Mouse (Mus musculus) MEL-GATA-1-ER (cell line): ENCODE data around the gene Pik3cd.

Experiments used
- DNase-seq: peaks from one replicate; pipeline ENCODE4 v3.0.0-alpha.2; 2012; ENCODE audit warnings: low read depth; ENCODE audit errors: extremely low read depth

Gene Pik3cd

DNA sequence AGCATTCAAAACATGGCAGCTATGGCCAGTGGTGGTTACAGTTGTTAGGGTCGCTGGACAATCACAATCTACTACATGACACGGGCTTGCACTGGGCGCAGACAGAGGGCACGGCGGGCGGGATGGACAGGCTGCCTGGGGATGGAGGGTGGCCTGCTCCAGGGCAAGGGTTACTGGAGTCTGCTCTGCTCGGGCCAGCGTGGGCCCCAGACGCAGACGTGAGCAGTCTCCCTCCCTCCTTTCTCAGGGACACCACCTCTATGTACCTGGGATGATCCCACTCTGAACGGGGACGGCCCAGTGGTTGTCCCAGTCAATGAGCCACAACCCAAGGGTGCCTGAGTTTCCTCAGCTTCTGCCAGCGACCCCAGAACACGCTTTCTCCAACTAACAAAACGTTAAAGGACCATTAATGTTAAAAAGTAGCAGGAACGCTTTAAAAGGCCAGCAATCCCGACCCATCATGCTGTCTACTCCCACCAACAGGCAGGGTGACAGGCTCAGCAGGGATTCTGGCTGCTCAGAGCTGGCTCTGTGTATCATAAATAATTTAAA lies 22.6 kb upstream of the Pik3cd start:
- DNase-seq = no peak

DNA sequence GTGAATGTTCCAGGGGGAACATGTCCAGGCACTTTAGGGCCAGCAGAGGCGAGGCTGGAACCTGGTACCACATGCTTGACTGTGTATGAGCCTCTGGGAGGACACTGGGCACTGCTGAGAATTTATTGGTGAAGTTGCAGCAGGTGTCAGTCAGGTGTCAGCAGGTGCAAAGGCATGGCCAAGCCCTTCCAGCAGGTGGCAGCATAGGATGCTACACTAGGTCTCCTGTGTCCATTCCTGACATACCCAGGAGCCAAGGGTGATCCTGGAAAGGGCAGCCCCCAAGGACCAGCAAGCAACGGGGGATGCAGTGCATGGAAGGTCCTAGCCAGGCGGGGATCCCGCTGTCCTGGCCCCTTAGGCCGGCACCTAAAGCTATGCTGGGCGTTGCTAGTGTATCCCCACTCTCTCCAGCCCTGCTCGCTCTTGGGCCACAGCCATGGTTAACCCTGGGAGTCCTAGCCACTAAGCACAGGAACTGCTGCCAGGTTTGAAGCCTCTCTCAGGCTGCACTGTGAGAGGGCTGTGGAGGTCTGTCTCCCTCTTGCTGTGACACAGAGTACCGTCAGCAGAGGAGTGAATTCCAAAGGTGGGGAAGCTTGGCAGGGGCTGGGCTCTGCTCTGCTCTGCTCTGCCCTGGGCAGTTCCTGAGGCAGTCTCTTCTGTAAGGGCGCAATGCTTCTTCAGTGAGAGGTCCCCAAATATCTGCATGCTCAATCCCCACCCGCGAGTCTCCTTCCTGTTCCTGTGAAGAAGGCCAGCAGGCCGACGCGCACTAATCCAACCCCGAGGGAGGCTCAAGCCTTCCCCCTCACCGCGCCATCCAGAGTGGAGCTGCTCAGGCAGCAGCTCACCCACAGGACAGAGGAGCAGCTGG lies 21.7 kb upstream of the Pik3cd start:
- DNase-seq = no peak

DNA sequence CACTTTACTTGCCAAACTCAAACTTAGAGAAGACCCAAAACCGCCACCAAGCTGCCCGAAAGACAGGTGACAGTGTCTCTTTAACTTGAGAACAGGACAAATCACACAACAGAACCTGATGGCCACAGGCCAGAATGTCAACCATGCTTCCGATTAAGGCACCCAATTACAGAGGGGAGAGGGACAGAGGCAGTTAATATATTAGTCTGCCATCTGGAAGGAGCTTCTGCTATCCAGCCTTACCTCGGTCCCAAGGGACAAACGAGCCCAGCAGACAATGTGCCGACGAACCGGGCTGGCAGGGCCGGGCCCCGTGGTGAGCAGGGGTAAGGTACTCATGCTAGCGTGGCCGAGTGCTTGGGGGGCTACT lies 20.6 kb upstream of the Pik3cd start:
- no peak for DNase-seq

DNA sequence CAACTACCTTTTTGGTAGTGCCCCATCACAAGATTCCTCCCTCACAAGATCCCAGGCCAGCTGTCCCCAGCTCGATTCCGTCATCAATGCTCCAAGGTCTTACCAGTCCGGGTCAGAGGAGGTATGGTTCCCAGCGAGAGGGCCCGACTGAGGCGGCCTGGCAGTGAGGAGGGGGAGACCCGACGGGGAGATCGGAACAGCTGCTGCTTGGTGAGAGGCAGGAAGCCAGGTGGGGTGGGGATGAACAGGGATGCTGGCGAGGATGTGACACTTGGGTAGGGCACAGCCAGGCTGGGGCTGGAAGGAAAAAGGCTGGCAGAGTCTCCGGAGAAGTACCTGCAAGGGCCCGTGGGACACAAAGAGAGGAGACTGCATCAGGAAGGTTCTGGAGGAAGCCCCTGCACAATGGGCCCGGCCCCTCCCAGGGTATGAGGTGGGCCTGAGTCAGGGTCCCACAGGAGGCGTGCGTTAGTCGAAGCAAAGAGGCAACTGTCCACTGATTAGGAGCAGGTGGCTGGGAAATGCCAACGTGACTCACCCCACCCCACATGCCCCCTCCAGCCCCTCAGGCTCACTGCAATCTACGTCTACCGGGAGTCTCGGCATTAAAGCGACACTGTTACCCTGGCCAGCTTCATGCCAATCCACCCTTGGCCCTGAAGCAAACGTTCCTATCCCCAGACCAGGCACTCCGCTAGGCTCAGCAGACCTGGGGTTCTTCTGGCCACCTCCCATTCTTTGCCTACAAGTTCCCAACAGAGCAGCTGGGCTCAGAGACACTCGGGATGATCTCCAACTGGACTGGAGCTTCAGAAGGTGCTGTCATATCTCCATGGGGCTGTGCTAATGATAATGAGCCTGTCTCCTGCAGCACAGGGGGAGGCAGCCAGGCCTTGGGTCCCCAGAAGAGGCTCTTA lies 20.0 kb upstream of the Pik3cd start:
- DNase-seq = no peak

DNA sequence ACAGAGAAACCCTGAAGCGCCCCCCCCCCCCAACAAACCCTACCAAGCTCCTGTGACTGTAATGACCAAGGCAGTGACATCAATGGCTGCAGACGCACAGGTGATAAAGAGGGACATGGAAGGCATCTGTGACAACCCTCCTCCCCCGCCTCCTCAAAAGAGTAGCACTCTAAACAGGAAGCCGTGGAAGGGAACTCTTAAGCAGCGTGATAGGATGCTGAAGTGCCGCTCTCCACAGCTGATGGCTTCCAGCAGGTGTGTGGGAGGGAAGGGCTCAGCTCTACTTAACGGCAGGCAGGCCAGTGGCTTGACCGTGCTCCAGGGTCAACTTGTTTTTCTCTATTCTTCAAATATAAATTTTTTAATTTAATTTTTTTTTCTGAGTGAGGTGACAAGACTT lies 18.8 kb upstream of the Pik3cd start:
- no peak for DNase-seq

DNA sequence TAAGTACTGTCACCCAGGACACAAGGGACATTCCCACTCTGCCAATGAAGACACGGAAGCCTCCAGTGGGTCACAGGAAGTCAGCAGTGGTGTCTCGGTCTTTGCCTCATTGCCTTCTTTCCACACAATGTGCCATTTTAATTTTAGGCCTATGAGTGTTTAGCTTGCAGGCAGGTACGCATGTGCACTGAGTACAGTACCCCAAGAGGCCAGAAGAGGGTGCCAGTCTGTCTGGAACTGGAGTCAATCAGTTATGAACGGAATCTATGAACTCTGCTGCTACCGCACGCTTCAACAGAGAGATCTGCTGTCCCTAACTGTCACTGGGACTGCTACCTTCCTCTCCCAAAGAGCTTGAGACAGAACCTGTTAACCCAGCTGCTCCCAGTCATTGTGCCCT lies 17.3 kb upstream of the Pik3cd start:
- DNase-seq = no peak

DNA sequence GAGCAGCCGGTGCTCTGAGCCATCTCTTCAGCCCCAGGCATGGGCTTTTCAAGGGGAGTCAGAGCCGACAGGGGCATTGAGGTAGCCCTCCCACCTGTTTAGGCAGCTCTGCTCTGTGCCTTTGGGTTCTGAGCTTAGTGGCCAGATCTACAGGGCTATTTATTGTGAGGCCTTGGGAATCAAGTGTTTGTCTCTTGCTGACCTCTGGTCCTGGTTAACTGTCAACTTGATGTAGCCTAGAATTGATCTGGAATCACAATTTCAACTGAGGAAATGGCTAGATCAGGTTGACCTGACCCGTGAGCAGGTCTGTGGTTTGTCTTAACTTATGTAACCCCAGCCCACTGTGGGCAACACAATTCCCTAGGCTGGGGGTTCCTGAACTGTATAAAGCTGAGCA lies 12.2 kb upstream of the Pik3cd start:
- DNase-seq = no peak

DNA sequence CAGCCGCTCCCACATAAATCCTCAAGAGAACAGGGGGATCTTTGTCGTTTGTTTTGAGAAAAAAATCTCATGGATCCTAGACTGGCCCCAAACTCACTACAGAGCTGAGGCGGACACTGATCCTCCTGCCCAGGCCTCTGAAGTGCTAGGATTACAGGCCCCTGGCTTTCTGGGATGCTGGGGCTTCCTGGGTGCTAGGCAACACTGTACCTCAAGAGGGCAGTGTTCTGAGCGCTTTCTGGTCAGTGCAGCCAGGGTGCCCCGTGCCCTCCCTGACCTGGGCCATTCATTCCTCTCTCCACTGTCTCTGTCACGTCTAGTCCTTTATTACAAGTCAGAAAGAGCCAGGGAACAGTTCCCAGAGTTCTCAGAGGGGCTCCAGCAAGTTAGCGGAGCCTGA lies 9.6 kb upstream of the Pik3cd start:
- no peak for DNase-seq

DNA sequence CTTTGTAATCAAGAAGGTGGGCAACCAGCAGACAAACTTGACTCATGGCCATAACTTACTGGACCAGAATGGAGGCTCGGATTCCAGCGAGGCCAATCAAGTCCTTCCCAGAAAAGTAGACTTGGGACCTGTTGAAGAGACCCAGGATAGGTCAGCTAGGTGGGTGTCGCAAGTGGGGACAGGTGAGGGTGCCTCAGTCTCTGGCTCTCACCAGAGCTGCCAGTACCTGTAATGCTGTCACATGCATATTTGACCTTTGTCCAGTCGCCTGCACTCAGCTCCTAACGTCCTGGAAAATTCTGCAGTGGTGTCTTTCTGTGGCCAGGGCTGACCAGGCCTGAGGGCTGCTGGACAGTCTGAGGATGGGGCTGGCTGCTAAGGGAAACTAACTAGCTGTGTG lies 9.1 kb upstream of the Pik3cd start:
- no peak for DNase-seq

DNA sequence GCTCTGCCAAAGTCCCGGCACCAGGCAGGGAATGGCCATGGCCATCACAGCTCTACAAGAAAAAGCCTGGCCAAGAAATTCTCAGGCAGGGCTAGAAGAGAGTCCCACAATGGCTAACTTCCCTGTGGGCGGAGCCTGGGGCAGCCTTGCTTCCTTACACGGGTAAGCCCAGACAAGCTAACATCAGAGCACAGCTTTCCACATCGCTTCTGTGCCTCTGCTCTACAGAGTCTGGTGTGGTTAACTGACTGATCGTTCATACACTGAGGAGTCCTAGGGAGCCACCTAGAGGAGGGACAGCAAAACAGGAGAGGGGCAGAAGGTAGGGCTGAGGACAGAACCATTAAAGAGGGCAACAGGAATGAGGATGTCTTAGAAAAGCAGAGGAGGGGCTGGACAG lies 8.1 kb upstream of the Pik3cd start:
- peak; percentile 93 for DNase-seq

DNA sequence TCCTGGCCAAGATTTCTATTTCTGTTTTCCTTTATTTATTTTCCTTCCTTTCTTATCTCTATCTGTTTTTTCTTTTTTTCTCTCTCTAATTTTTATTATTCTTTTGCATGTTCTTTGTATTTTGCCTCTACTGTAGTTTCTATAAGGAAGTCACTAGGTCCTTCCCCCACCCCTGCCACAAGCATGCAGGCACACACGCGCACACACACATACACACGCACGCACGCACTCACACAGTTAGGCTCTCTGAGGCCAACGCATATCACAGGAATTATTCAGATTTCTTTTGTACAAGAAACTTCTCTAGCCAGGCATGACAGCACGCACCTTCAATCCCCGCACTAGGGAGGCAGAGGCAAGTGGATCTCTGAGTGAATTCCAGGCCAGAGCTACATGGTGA lies 3.6 kb upstream of the Pik3cd start:
- no peak for DNase-seq

DNA sequence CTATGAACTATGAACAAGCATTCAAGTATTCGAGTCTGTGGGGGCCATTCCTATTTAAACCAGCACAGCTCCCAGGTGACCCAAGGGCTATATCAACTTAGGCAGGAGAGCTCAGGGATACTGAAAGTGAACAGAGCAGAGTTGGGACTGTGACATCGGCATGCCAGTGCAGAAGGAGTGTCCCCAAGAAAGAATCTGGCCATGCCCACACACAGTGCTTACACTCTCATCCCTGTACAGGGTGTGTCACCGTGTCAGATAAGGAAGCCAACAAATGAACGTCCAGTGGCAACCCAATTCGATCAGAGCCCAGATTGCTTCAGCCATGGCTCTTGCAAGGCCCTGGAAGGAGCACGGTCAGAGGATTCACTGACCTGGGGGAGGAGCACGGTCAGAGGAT lies 2.9 kb upstream of the Pik3cd start:
- DNase-seq = no peak

DNA sequence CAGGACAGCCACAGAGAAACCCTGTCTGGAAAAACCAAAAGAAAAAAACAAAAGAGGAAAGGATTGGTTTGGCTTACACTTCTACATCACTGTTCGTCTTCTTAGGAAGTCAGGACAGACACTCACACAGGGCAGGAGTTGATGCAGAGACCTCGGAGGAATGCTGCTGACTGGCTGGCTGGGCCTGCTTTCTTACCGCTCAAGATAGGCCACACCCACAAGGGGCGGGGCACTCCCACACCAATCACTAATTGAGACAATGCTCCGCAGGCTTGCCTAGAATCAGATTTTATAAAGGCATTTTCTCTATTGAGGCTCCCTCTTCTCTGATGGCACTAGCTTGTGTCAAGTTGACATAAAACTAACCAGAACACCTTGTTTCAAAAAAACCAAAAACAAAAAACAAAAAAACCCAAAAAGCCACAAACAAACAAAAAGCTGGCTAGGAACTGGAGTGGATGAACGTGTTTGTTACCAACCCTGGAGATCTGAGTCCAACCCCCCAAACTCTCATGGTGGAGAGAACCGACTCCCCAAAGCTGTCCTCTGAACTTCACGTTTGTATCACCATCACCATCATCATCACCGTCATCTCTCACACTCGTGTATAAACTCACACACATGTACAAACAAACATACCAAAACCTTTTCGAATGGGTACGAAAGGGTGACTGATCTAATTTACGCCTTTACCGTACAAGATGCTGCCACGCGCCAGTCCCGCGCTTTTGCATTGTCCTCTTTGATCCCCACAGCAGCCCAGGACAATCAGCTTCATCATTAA lies 753 bp downstream of the Pik3cd start:
- DNase-seq = peak; percentile 60

DNA sequence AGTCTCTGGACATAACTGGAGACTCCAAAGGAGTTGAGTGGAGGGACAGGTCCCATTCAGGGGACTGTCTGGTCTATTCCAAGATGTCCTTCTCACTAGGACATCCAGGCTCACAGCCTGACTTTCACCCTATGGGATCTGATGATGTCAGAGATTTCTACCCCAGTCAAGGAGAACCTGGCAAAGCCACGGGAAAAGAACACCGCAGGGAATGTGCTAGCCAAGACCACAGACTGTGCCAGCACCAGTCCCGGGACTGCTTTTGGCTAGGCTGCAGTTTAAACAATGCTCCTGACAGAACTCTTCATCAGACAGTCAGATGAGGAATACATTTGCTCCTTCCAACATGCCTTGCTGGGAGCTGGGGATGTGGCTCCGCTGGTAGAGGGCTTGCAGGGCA lies 2.4 kb downstream of the Pik3cd start:
- no peak for DNase-seq

DNA sequence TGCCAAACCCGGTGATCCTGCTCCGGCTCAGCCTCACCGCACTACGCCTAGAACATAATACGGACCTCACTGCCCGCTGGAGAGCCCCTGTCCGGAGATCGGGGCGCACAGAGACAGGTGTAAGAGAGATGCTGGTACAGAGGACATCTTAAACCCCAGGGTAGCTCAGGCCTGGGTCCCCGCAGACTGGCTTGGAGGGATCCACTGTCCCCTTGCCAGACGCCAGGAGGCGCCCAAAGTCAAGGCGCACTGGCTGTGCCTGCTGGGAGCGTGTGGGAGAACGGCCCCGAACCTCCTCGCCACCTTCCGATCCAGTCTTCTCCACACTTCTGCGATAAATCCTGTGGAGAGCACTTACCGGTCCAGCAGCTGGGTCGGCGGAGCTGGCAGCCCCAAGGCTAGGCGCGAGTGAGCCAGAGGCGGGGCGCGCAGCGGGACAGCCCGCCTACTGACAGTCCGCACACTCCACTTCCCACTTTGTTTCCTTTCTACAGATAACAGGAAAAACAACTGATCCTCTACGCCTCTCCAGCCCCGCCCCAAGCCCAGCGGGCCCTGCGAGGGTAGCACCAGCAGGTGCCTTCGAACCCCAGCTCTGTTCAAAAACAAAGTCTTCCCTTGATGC lies 4.1 kb downstream of the Pik3cd start:
- peak; percentile 64 for DNase-seq

DNA sequence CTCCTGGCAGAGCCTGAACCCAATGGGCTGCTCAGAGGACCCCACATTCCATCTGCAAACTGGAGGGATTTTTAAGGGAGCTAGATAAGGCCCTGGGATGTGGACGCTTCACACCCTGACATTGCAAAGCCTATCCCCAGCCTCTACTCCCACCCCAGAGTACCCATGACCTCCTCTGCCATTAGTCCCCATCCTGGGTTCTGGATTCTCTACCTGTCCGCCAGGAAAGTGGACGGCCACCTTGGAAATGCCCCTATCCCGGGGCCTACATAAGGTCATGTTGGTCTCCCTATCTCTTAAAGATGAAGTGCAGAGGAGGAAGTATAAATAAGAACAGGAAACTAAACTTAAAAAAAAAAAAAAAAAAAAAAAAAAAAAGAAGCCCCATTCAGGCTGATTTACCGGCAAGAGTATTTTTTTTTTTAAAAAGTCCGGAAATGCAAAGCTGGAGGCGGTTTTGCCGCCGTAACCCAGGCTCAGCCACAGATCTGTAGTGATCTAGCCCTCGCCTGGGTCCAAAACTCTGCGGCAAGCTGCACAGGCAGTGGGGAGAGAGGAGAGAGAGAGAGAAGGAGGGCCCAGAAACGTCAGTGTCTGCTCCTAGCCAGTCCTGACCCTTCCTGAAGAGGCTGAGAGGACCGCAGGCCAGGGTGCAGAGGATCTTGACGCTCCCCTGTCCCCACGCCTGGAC lies 4.7 kb downstream of the Pik3cd start:
- peak; percentile 66 for DNase-seq

DNA sequence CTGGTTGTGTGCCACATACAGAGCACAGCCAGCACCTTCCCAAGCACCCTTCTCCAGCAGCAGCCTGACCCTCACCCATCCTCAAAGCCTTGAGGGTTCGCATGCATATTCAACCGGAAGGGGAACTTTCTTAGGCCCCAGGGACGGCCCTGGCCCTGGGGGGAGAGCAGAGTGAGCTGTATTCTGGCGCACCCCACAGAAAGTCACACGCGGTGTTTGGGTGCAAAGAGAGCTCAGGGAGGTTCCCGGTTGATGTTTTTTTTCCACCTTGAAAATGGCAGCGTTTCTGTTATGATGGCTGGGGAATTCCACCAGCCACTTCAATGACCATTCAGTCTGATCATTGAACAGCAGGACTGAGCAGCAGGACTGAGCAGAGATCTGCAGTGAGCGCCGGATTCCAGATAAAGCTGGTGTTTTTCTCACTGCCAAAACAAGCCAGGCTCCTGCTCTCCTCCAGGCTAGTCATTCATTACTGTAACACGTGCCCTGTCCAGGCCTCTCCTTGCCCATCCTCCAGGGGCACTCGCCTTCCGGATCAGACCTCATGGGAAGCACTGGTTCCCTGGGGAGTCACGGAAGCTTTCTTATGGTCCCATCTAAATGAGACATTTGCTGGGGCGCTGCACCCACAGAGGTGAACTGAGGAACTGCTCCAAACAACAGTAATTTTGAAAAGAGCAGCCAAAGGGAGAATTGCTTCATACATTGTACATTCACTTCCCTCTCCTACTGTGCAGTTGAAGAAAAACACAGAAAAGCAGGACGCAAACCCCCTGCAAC lies 6.0 kb downstream of the Pik3cd start:
- no peak for DNase-seq

DNA sequence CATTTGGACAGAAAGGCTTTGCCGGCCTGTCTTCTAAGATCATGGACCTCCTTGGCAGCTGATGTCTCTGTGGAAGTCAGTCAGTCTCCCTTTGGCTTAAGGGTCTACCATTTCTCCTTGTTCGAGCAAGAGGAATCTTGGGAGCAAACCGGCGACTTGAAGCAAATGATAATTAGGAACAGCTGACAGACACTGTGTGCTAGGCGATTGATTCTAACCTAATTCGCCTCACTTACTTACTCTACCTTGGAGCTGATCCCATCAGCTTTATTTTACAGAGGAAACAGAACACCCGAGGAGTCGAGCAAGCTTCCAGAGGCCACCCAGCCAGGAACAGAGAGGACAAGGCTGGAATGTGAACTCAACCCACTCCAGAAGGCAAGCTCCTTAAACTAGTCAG lies 11.0 kb downstream of the Pik3cd start:
- DNase-seq = no peak

DNA sequence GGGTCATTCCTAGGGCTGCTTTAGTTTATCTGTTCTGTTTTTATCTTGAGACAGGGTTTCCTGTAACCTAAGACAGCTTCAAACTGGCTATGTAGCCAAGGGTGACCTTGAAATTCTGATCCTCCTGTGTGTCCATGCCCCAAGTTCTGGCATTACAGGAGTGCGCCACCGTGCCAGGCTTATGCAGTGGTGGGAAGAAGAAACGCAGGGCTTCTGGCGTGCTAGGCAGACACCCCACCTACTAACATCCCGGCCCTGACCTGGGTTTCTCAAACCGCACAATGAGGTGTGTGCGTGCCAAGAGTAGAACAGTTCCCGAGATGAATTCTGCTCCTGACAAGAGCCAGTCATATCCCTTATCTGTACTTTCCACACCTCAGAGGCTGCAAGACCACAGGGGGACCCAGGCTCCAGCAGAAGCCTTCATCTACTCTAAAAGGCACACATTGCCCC lies 11.5 kb downstream of the Pik3cd start:
- DNase-seq = peak; percentile 68
